Mouse (Mus musculus) embryo, embryonic 10.5 days (tissue): ENCODE measurements at regions not wholly inside any gene's neighbourhood (a gene's known extent, or its start where the extent isn't known, plus 50 kb on each side); places are given as distances from the start of the nearest gene placed in this dataset.

Experiments
- DNase-seq: peaks from one replicate; pipeline ENCODE4 v3.0.0-alpha.2; 2015; ENCODE audit warnings: low spot score

GRCm38 (mm10) chr10:30946601-30947000 is 104.0 kb upstream of the Hey2 start:
- DNase-seq = no peak

GRCm38 (mm10) chr10:30918322-30918988 is 75.9 kb upstream of the Hey2 start:
- DNase-seq = no peak

GRCm38 (mm10) chr10:30893771-30894170 is 51.2 kb upstream of the Hey2 start:
- no peak for DNase-seq
